Mouse (Mus musculus) left cerebral cortex, adult 9 months (tissue): Measurements from ENCODE around the gene Gpr4.

Source experiments
- DNase-seq, 2 experiments: peaks; one replicate each; pipeline ENCODE4 v3.0.0; 2022; ENCODE audit warnings: low spot score in 2 of 2

Gpr4 gene

DNA sequence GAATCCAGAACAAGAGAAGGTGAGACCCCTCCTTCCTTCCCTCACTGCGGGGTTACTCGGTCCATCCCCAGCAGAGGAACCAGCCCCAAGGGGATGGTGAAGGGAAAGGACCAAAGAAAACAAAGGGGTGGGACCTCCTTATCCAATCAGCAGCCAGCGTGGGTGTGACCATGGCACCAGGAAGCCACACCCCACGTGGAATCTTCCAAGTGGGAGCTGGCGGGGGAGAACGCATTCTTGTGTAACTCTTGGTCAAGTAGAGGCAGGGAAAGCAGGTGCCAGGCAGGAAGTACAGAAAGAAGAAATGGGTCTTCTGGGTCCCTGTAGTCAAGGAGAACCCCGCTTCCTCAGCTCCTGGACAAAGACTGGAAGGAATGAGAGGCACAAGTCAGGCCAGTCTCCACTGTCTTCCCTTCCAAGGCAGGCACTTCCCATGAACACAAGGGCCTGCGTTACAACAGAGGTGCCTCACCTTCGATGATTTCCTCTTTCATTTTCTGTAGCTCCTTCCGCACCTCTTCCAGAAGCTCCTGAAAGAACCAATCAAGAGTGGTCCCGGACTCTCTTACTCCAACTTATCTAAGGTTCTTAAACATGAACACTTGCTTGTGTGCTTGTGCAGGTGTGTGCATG lies 45.2 kb downstream of the Gpr4 start:
- peak in 1 of 2 experiments; percentile 67 for DNase-seq

DNA sequence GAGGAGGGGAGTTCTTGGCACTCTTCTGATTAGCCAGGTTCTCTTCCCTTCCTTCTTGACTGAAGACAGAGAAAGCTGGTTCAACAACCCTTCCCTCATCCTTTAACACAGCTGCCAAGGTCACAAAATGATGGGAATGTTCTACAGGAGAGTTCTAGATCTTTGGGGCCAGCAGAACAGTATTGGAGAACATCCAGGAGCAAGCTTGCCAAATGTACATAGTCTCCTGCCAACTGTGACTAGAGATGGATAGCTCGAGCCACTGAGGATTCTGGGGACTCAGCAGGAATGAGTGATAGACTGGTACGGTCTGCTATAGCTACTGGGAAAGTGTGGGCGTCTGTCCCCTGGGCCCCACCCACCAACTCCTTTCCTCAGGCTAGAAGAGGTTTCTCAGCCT lies 46.0 kb downstream of the Gpr4 start:
- no peak for DNase-seq

DNA sequence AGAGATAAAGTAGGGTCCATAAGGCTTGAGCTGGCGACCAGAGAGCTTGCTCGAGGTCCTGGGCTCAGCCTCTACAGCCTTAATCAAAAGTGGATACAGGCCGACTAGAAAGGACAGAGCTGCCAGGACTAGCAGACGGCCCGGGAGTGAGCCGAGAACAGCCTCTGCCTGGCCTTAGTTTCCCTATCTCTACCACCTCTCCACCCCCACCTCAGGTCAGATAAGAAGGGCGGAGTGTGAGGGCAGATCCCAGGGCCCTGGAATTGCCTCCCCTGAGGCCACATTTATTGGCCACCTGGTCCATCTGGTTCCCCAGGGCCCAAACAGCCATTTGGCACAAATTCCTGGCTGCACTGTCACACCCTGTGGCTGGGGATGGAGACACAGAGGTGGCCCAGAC lies 52.8 kb downstream of the Gpr4 start:
- no peak for DNase-seq

DNA sequence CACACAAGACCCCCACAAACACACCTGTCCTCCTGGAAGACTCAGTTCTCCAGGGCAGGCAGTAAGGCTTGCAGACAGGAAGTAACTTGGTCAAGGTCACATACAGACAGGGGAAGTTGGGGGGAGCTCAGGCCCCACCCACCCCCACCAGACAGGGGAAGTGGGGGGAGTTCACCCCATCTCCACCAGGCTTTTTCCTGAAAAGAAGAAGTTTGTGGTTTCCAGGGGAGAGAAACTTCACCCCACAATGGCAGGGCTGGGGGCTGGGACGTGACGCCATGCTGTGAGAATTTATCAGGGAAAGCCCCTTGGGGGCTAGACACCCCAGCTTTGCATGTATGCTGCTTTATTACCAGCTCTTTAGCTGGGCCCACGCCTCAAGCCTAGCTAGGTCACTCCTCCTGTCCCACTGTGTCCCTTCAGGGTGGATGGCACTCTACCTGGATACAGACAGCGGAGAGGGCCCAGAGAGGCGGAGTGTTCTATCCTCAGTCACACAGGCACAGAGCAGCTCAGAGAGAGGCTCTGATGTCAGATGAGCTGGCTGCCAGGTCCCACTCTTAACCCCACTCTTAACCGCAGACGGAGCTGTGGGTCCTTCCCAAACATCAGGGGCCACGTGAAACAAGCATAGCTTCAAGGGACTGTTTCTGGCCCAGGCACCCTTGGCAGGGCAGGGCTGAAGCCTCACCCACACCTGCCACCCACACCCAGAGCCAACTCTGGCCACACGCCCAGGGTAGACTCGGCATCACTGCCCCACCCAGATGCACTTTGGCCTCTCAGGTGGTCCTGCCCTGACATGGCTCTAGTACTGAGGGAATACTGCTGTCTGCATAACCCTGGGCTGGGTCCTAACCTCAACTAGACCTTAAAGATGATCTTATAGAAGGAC lies 53.8 kb downstream of the Gpr4 start:
- no peak for DNase-seq

DNA sequence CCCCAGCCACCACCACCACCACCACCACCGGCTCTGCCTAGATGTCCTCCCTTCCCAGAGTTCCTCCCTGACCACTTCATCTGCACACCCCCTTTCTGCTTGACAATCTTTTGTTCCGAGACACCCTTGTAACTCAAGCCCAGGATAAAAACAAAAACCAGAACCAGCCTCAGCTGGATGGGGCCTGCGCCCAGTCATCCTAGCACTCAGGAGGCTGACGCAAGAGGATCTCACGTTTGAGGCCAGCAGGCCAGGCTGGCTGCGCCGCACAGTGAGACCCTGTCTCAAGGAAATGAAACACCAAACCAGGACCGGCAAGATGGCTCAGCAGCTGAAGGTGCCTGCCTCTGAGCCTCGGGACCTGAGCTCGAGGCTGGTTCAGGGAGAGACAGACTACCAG lies 54.7 kb downstream of the Gpr4 start:
- no peak for DNase-seq

DNA sequence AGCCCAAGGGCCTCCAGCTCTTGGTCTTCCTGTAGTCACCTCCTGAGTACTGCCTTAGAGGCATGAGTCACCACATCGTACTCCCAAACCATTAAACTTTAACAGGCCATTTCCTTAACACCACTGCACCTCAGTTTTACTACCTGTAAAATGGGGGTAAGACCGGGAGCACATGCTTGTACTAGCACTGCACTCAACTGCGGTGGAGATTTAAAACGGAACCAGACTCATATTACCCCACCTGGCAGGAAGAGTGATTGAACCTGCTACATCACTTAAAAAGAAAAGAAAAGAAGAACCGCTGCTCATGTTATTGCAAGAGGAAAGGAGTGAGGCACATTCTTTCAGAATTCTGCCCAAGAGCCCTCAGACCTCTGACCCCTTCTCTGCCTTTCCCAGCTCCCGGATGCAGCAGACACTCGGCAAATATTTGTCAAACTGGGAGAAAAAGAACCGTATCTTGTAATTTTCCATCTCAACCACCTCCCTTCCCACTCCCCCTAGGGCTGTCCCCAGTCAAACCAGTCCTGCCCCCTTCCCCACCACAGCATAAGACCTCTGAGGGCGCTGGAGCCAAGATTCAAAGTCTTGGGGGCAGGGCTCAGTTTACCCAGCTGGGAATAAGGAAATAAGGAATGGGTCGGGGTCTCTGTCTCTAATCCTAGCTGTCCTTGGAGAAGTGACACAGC lies 56.8 kb downstream of the Gpr4 start:
- DNase-seq = no peak

DNA sequence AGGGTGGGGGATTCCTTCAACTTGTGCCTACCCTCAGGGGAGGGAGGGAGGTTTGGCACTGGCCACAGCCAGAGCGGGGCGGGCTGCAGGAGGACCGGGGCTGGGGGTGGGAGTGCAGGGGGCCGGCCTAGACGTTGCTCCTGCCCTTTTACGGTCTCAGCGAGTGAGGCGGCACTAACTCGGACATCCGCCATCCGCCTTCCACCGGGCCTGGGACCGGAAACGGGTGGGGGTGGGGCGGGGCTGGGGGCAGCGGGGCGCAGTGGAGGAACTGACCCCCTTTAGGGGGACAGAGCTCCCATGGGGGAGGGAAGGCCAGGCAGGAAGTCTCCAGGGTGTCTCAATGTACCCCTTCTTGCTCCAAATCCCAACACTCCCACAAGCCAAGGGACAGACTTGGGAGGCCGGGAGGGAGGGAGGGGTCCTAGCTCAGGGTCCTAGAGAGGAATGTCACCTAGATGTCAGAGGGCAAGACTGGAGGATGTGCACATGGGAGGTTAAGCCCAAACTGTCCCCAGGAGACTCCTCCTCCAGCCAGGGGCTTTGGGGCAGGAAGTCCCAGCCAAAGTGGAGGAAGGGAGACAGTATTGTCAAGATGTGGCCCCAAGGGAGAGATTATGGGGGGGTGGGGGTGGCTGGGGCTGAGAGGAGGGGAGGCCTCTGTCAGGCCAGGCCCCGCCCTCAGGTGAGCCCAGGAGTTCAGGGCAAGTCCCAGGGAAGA lies 57.5 kb downstream of the Gpr4 start:
- no peak for DNase-seq

DNA sequence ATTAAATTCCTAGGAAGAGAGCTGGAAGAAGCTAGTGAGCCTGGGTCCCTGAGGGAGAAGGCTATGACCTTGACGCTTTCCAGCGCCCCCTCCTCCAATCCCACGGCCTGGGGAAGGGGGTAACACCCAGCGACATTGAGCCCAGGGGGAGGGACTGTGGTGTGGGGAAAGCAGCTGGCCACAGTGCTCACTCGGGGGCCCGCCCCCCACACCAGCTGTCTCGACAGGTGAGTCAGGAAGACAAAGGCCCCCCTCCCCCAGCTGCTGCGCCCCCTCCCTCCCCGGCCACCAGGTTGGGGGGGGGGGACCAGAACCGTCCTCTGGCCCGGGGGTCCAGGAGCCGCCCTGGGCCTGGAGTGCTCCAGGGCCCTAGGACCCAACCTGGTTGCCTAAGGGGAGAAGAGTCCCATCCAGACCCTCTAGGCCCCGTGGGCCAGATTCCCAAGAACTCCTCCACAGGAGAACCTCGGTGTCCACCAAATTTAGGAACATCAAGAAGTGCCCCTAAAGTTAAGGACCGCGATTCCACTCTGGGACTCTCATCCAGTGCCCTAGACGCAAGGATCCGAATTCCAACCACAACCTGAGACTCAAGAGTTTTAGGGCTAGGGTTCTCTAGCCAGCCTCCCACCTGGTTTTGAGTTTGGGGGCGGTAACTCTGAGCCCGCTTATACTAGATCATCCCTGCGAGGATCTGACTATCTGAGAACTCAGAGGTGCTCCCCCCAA lies 58.3 kb downstream of the Gpr4 start:
- no peak for DNase-seq

DNA sequence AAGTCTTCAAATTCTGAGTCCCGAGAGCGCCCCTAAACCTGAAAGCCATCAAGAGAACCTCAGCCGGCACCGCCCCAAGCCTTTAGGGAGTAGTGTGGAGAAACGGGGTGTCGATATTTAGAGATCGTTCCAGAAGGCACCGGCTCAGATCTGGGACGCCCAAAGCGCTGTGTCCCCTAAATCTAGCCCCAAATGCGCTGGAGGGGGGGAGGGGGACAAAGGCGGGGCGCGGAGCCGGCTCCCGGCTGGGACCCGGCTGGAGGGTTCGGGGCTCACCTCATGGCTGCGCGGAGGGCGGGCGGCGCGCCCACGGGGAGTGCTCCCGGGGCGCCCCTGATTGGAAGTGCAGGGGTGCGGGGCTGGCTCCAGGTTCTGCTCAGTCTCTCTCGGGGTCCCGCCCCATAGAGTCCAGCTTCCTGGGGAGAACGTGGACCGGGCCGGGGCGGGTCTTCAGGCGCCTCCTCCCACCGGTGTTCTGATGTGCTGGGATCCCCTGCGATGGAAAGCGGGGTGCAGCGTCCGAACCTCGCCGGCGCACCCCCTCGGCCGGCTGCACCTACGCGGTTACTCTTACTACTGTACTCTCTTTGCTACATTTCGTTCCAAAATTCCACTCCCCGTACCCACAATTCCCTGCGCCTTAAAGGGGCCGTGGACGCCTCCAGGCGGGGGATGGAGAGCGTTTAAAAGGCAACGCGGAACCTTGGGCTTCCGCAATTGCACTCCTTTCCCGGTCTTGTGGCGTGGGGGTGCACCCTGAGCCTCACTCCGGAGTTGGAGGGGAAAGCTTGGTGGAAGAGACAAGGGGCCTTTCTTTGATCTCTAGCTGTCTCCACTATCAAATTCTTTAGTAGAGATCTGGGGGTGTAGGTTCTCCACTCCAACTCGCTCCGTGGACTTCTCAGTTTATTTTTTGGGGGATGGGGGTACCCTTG lies 59.2 kb downstream of the Gpr4 start, which contains the start of gene Vasp:
Vasp (minus strand) TSS at position 580 of the 935 bp plus-strand sequence.
- peak in 1 of 2 experiments; percentile 86 for DNase-seq

DNA sequence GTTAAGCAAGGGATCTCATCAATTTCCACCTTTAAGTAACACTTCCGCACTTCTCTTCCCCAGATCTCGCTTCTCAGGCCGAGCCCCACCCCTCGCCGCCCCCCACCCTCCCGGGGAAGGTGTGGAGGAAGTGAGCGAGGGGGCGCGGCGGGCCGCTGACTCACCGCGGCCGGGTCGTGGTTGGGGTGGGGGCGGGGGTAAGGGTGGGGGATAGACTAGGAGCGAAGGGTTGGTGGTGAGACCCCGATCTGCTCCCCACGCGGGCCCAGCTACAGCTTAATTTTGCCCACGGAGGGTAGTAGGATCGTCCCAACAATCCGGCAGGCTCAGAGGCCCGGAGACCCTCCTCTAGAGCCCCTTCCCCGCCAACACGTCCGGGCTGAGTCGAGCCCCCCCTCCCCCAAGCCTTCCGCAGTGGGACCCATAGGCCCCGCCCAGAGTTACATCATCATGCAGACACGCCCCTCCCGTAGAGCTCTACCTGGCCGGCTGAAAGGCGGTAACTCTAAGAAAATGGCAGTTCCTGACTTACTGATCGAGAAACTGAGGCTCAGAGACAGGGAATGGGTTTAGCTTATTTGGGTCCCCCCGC lies 59.9 kb downstream of the Gpr4 start:
- DNase-seq = no peak
